Mouse (Mus musculus) CH12.LX (cell line): ENCODE measurements around the gene Catsper3. TPM values are rescaled to one million over a fixed set of nuclear protein-coding genes. Genes with fewer than 3 reads are reported as not detected.

ENCODE experiments used
- DNase-seq: peaks from one replicate; pipeline ENCODE4 v3.0.0-alpha.2; 2013; ENCODE audit errors: extremely low read depth
- H3K27ac ChIP-seq: 2 replicates; pipeline ENCODE4 v1.5.1; 2012; ENCODE audit warnings: low read depth, mild to moderate bottlenecking, control low read depth, moderate library complexity; ENCODE audit not compliant: insufficient read depth
- H3K27me3 ChIP-seq: replicated peaks from 2 replicates; pipeline ENCODE3; 2012; ENCODE audit warnings: inconsistent platforms
- H3K36me3 ChIP-seq, 2 experiments: replicated peaks in 1 of 2; 2 replicates each; pipeline versions ENCODE3 to v1.6.1; 2012; ENCODE audit warnings: inconsistent platforms in 1 of 2, low read length in 1 of 2, mild to moderate bottlenecking in 1 of 2, mixed read lengths in 1 of 2, moderate library complexity in 1 of 2; ENCODE audit not compliant: control insufficient read depth in 1 of 2, insufficient read depth in 1 of 2
- H3K4me1 ChIP-seq, 2 experiments: 2 replicates each; pipeline ENCODE4 v1.6.1; 2012; ENCODE audit warnings: inconsistent platforms in 1 of 2, moderate library complexity in 1 of 2; ENCODE audit not compliant: insufficient read depth in 2 of 2, control insufficient read depth in 1 of 2
- H3K4me2 ChIP-seq: 2 replicates; pipeline ENCODE4 v1.6.1; 2012; ENCODE audit warnings: low read depth, mild to moderate bottlenecking, control low read depth; ENCODE audit not compliant: poor library complexity, insufficient read depth, severe bottlenecking
- H3K4me3 ChIP-seq, 3 experiments: fragments of 150-350 bp in 1 of 3; sonication (generic) in 1 of 3; replicated peaks in 1 of 3; 2 replicates each; pipeline versions ENCODE3 to v1.5.1; 2011 to 2012; ENCODE audit warnings: low read depth in 2 of 3, low read length in 2 of 3, mild to moderate bottlenecking in 2 of 3, moderate library complexity in 2 of 3, control low read depth in 1 of 3, improper control_type of control experiment in 1 of 3, inconsistent platforms in 1 of 3, mixed read lengths in 1 of 3; ENCODE audit not compliant: poor library complexity in 1 of 3
- H3K79me2 ChIP-seq: replicated peaks from 2 replicates; pipeline ENCODE4 v1.6.1; 2012; ENCODE audit warnings: mild to moderate bottlenecking, moderate library complexity; ENCODE audit not compliant: control insufficient read depth, poor library complexity, insufficient read depth, severe bottlenecking; ENCODE audit errors: extremely low read depth
- H3K9ac ChIP-seq: 2 replicates; pipeline ENCODE4 v1.6.1; 2012; ENCODE audit warnings: low read depth, mild to moderate bottlenecking, control low read depth, moderate library complexity; ENCODE audit not compliant: insufficient read depth
- H3K9me3 ChIP-seq: replicated peaks from 2 replicates; pipeline ENCODE3; 2012; ENCODE audit warnings: low read length, inconsistent platforms, mixed read lengths
- BHLHE40 ChIP-seq: IDR thresholded peaks from 2 replicates; pipeline ENCODE4 v1.6.1; 2011; ENCODE audit warnings: mild to moderate bottlenecking, low read depth, low read length, improper control_type of control experiment
- CTCF ChIP-seq, 2 experiments: IDR thresholded peaks in 1 of 2; conservative IDR thresholded peaks in 1 of 2; 2 replicates each; pipeline ENCODE4 v1.5.1; 2011 to 2012; ENCODE audit warnings: low read depth in 2 of 2, low read length in 2 of 2, improper control_type of control experiment in 1 of 2, inconsistent platforms in 1 of 2, mild to moderate bottlenecking in 1 of 2, moderate library complexity in 1 of 2
- ELF1 ChIP-seq: IDR thresholded peaks from 2 replicates; pipeline ENCODE4 v1.6.1; 2014; ENCODE audit warnings: low read depth, mild to moderate bottlenecking, inconsistent platforms, low read length, improper control_type of control experiment
- ETS1 ChIP-seq: conservative IDR thresholded peaks from 2 replicates; pipeline ENCODE4 v1.6.1; 2012; ENCODE audit warnings: low read depth, mild to moderate bottlenecking, inconsistent platforms, low read length, improper control_type of control experiment, moderate library complexity
- GABPA ChIP-seq: IDR thresholded peaks from 2 replicates; pipeline ENCODE4 v1.6.1; 2012; ENCODE audit warnings: low read depth, low read length, improper control_type of control experiment, inconsistent platforms; ENCODE audit not compliant: insufficient replicate concordance
- HCFC1 ChIP-seq: IDR thresholded peaks from 2 replicates; pipeline ENCODE4 v1.6.1; 2012; ENCODE audit warnings: low read depth, mild to moderate bottlenecking, inconsistent platforms, low read length, improper control_type of control experiment
- IRF4 ChIP-seq: IDR thresholded peaks from 2 replicates; pipeline ENCODE4 v1.6.1; 2014; ENCODE audit warnings: low read depth, mild to moderate bottlenecking, inconsistent platforms, low read length, improper control_type of control experiment
- JUN ChIP-seq: IDR thresholded peaks from 2 replicates; pipeline ENCODE4 v1.6.1; 2011; ENCODE audit warnings: low read depth, mild to moderate bottlenecking, low read length, improper control_type of control experiment, moderate library complexity; ENCODE audit not compliant: insufficient read depth
- MAFK ChIP-seq: IDR thresholded peaks from 2 replicates; pipeline ENCODE4 v1.6.1; 2011; ENCODE audit warnings: low read length, improper control_type of control experiment; ENCODE audit not compliant: insufficient replicate concordance
- MAX ChIP-seq: IDR thresholded peaks from 2 replicates; pipeline ENCODE4 v1.6.1; 2011; ENCODE audit warnings: low read length, improper control_type of control experiment
- MEF2A ChIP-seq: IDR thresholded peaks from 2 replicates; pipeline ENCODE4 v1.6.1; 2014; ENCODE audit warnings: low read depth, mild to moderate bottlenecking, inconsistent platforms, low read length, improper control_type of control experiment, borderline replicate concordance
- MYC ChIP-seq: IDR thresholded peaks from 2 replicates; pipeline ENCODE4 v1.6.1; 2011; ENCODE audit warnings: low read depth, mild to moderate bottlenecking, improper control_type of control experiment, low read length
- NELFE ChIP-seq: IDR thresholded peaks from 2 replicates; pipeline ENCODE4 v1.6.1; 2011; ENCODE audit warnings: low read depth, low read length, improper control_type of control experiment
- NRF1 ChIP-seq: IDR thresholded peaks from 2 replicates; pipeline ENCODE4 v1.6.1; 2014; ENCODE audit warnings: low read depth, mild to moderate bottlenecking, inconsistent platforms, low read length, improper control_type of control experiment, moderate library complexity
- POLR2A ChIP-seq: IDR thresholded peaks from 2 replicates; pipeline ENCODE4 v1.6.1; 2011; ENCODE audit warnings: low read depth, mild to moderate bottlenecking, improper control_type of control experiment, low read length
- RAD21 ChIP-seq: IDR thresholded peaks from 2 replicates; pipeline ENCODE4 v1.6.1; 2011; ENCODE audit warnings: low read depth, mild to moderate bottlenecking, low read length, improper control_type of control experiment, moderate library complexity
- RCOR1 ChIP-seq: conservative IDR thresholded peaks from 2 replicates; pipeline ENCODE4 v1.6.1; 2012; ENCODE audit warnings: low read depth, mild to moderate bottlenecking, inconsistent platforms, low read length, improper control_type of control experiment
- SIN3A ChIP-seq: IDR thresholded peaks from 2 replicates; pipeline ENCODE4 v1.6.1; 2012; ENCODE audit warnings: low read length, improper control_type of control experiment, inconsistent platforms
- TBP ChIP-seq: conservative IDR thresholded peaks from 2 replicates; pipeline ENCODE4 v1.6.1; 2011; ENCODE audit warnings: low read depth, low read length, improper control_type of control experiment
- TCF12 ChIP-seq: IDR thresholded peaks from 2 replicates; pipeline ENCODE4 v1.6.1; 2014; ENCODE audit warnings: low read depth, mild to moderate bottlenecking, inconsistent platforms, low read length, improper control_type of control experiment
- UBTF ChIP-seq: IDR thresholded peaks from 2 replicates; pipeline ENCODE4 v1.6.1; 2012; ENCODE audit warnings: low read depth, mild to moderate bottlenecking, inconsistent platforms, low read length, improper control_type of control experiment, moderate library complexity
- USF2 ChIP-seq: conservative IDR thresholded peaks from 2 replicates; pipeline ENCODE4 v1.6.1; 2011; ENCODE audit warnings: low read depth, low read length, improper control_type of control experiment
- ZC3H11A ChIP-seq: IDR thresholded peaks from 2 replicates; pipeline ENCODE4 v1.6.1; 2012; ENCODE audit warnings: low read depth, mild to moderate bottlenecking, inconsistent platforms, low read length, improper control_type of control experiment
- ZKSCAN1 ChIP-seq: IDR thresholded peaks from 2 replicates; pipeline ENCODE4 v1.6.1; 2012; ENCODE audit warnings: low read depth, inconsistent platforms, low read length, improper control_type of control experiment, borderline replicate concordance
- ZMIZ1 ChIP-seq: IDR thresholded peaks from 2 replicates; pipeline ENCODE4 v1.6.1; 2012; ENCODE audit warnings: low read depth, mild to moderate bottlenecking, inconsistent platforms, low read length, improper control_type of control experiment
- ZNF384 ChIP-seq: IDR thresholded peaks from 2 replicates; pipeline ENCODE4 v1.6.1; 2012; ENCODE audit warnings: low read depth, low read length, improper control_type of control experiment, inconsistent platforms
- dilution Hi-C: fragments of 300-500 bp; cut with MboI; formaldehyde crosslinking; loops from 2 replicates; pipeline ENCODE4 v1.14.3; 2020; ENCODE audit warnings: low sequenced_read_pairs; ENCODE audit not compliant: extremely low pct_unique_long_range_greater_than_20kb, extremely low pct_ligation_motif_present
- in situ Hi-C: fragments of 300-500 bp; cut with MboI; formaldehyde crosslinking; loops from 3 replicates; pipeline ENCODE4 v1.14.3; 2019; ENCODE audit warnings: low sequenced_read_pairs, low pct_ligation_motif_present, low pct_unique_long_range_greater_than_20kb, mixed read lengths
- polyA plus RNA-seq: library from polyadenylated mRNA; unstranded; fragments of >175 nt; gene quantifications from 2 replicates; pipeline ENCODE4 v1.2.1, GENCODE M21; 2012; ENCODE audit warnings: low read depth; ENCODE audit not compliant: insufficient read length
- total RNA-seq, 2 experiments: library from RNA; depleted of rRNA; stranded (reverse); fragments of 300-350 nt in 1 of 2; fragments of >200 nt in 1 of 2; gene quantifications; 2 replicates each; pipeline ENCODE4 v1.2.3; 2012 to 2014

Catsper3 gene
- total and polyA plus RNA-seq, 3 experiments = not detected

DNA sequence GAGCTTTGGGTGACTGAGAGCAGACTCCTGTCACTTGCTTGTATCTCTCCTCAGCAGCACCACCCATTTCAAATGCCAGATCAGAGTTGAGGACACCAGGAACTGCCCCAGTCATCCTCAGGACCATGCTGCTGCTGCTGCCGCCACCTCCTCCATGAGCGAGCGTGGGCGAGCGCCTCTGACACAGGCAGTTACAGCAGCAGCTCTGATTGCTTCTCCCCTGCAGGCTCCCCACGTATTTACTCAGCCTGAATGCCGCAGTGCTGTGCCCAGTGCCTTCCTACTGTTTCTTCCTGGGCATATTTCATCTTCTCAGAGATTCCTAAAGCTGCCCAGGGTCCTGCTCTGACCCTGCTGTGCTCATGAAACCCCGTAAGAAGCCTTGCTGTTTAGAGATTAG lies 42.1 kb upstream of the Catsper3 start:
- in situ Hi-C loops (no loop called here), dilution Hi-C loops (no loop called here)
- no peaks in the 10 kb centered on the region for H3K79me2 ChIP-seq
- no peaks in the 10 kb centered on the region for H3K27me3 ChIP-seq
- TF ChIP-seq USF2 (no peak), RCOR1 (no peak), TCF12 (no peak), ETS1 (no peak), UBTF (no peak), JUN (no peak), ELF1 (no peak), GABPA (no peak), RAD21 (no peak), MEF2A (no peak), ZC3H11A (no peak), MAFK (no peak), SIN3A (no peak), MYC (no peak), POLR2A (no peak)
- H3K4me2 ChIP-seq = no peak overlapping the region
- H3K9ac ChIP-seq = no peak overlapping the region
- peaks cover 14% of the 10 kb centered on the region for H3K9me3 ChIP-seq
- H3K27ac ChIP-seq = no peak overlapping the region
- H3K4me3 ChIP-seq = no peak overlapping the region
- H3K36me3 ChIP-seq = peaks cover 6 to 57% of the 10 kb centered on the region in 2 experiments
- H3K4me1 ChIP-seq = no peaks in the 10 kb centered on the region
- DNase-seq = no peak

DNA sequence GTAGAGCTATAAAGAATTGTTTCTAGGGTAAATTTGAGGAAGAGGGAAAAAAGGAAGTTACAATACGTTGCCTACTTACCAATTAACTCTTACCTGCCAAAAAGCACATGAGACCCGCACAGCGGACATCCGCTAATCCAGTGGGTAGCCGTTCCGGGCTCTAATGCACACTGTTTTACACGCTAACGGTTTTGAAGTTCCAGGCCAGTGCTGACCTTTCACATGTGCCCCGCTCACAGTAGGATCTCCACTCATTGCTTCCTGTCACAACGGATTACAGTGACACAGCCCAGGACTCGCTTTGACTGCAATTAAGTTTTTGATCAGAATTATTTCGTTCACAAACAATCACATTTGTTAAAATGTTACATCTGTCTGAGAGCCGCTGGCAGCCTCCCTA lies 30.0 kb upstream of the Catsper3 start:
- H3K79me2 ChIP-seq = no peaks in the 10 kb centered on the region
- H3K9me3 ChIP-seq = no peaks in the 10 kb centered on the region
- dilution Hi-C loops (no loop called here), in situ Hi-C loops (no loop called here)
- no peak overlapping the region for H3K4me3 ChIP-seq
- no peak overlapping the region for H3K9ac ChIP-seq
- no peak for TF ChIP-seq MAX
- no peak for TF ChIP-seq ZNF384
- TF ChIP-seq CTCF (conservative IDR thresholded peaks at IDR 0.05 in 1 of 2, IDR thresholded peaks at IDR 0.05 in 1 of 2; ENCODE audit: low read depth in 2 of 2, low read length in 2 of 2) = no peak
- no peak for TF ChIP-seq NRF1
- no peak for TF ChIP-seq NELFE
- no peak for TF ChIP-seq TBP
- TF ChIP-seq RCOR1 = no peak
- TF ChIP-seq GABPA = no peak
- TF ChIP-seq ETS1 = no peak
- TF ChIP-seq HCFC1 = no peak
- TF ChIP-seq USF2 = no peak
- TF ChIP-seq ZMIZ1 = no peak
- no peak for TF ChIP-seq ZKSCAN1
- TF ChIP-seq MYC = no peak
- TF ChIP-seq BHLHE40 = no peak
- no peak for TF ChIP-seq IRF4
- TF ChIP-seq ZC3H11A = no peak
- no peaks in the 10 kb centered on the region for H3K4me1 ChIP-seq
- H3K27me3 ChIP-seq = no peaks in the 10 kb centered on the region
- no peak overlapping the region for H3K27ac ChIP-seq
- H3K36me3 ChIP-seq = peaks cover 0 to 10% of the 10 kb centered on the region in 2 experiments
- DNase-seq = no peak
- no peak overlapping the region for H3K4me2 ChIP-seq
